Mouse (Mus musculus) kidney, postnatal 14 days (tissue): ENCODE measurements around the gene Prm2.

Experiments used
- DNase-seq: peaks from one replicate; pipeline ENCODE4 v3.0.0; 2022; ENCODE audit warnings: mixed read lengths

The Prm2 gene

GRCm38 (mm10) chr16:10773543-10773942, 22.4 kb downstream of the Prm2 start:
- no peak for DNase-seq

- no peak for DNase-seq
Measured at GRCm38 (mm10) chr16:10771769-10772510, 24.0 kb downstream of the Prm2 start.

GRCm38 (mm10) chr16:10770531-10771325, 25.2 kb downstream of the Prm2 start:
- DNase-seq: no peak

- no peak for DNase-seq
Measured at GRCm38 (mm10) chr16:10769661-10770060, 26.3 kb downstream of the Prm2 start.

DNA sequence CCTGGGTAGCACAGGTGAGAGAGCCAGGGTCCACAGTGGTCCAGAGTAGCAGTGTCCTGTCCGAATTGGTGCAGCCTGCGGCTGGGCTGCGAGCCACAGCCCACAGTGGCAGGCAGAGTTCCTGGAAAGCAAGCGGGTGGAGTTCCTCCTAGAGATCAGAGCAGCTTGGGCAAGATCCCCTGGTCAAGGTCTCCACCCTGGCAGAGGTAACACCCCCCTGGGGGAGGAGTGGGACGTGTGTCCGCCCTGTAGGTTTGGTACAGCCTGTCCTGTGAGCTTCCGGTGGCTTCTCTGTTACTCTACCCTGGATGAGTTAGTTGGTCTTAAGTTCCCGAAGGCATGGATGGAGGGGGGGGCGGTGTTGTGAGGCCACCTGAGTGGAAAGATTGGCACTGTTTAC, 27.1 kb downstream of the Prm2 start:
- no peak for DNase-seq

DNA sequence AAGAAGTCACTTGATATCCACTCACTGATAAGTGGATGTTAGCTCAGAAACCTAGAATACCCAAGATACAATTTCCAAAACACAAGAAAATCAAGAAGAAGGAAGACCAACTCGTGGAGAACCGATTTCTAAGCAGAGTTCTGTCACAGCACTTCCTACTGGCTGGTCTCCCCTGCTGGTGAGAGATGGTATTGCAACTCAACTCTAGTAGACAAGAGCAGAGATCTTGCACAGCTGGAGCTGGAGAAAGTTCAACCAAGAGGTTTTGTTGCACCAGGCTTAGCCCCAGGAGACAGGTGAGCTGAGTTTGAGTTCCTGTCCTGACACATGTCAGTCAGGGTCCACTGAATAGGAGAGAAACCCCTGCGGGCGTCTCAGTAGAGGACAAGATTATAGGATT, 28.8 kb downstream of the Prm2 start:
- DNase-seq: peak; percentile 85

- DNase-seq: no peak
Measured at GRCm38 (mm10) chr16:10764323-10764722, 31.6 kb downstream of the Prm2 start.

DNA sequence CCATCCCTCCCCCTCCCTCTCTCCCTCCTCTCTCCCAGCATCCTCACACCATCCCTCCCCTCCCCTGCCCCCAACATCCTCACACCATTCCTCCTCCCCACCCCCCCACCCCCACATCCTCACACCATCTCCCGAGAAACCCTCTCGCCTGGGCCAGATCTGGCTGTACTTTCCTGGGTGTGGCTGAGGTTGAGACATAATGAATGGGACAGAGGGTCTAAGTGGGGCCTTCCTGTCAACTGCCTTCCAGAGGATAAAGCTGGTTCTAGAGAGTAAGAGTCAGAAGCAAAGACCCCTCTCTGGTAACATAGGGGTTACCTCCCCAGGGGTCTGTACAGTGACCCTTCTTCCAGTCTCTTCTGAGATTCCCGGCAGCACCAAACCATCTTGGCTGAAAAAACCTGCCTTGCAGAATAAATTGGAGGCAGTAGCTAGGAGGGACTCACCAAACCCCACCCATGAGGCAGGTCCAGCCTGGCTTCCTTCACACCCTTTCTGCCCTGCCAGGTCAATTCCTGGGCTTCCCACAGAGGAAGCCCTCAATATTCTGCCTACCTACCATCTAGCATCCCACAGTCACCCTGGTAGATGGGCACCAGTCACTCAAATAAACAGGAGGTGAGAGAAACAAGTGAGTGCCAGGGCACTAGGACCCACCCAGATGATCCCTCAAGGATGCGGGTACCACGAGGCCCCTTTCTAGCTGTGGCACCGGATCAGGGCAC, 32.2 kb downstream of the Prm2 start:
- DNase-seq: no peak

DNA sequence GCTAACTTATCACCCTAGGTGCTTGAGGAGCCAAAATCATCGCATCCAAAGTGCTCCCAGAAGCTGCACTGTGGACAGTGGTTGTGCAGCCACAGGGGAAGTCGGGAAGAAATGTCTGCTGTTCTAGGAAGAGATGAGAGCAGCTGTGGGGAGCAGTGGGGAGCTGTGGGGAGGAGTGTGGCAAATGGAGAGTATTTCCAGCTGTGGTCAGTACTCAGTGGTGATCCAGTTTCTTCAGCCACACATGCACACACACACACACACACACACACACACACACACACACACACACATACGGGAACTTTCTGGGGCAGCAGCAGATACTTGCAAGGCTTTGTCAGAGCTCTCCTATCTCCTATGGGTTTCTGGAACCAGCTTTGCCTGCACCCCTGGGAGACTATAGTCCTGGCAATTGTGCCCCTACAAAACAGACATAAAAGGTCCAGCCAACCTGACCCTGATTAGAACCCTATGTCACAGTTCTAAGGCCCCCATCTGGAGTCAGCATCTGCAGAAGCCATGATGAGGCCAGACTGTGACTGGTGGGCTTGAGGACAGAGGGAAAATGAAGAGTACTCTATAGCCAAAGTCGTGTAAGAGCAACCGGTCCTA, 33.3 kb downstream of the Prm2 start:
- no peak for DNase-seq

DNA sequence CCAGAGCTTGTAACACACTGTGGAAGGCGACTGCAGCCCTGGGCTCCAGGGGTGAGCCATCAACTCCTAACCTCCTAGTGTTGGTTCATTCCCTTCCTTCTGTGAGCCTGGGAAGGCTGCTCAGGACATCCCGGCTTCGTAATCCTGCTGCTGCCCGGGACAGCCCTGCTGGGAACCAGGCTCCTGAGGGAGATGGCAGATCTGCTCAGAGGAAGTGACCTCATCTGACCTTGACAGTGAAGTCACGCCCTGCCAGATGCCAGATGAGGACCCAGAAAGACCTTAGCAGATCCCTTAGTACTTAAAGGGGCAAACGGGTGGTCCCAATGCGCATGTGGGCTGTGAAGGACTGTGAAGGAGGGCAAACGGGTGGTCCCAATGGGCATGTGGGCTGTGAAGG, 34.8 kb downstream of the Prm2 start:
- DNase-seq: no peak

- DNase-seq: no peak
Measured at GRCm38 (mm10) chr16:10756168-10756567, 39.8 kb downstream of the Prm2 start.

GRCm38 (mm10) chr16:10754521-10755296, 41.2 kb downstream of the Prm2 start:
- DNase-seq: no peak

- DNase-seq: no peak
Measured at GRCm38 (mm10) chr16:10749824-10750223, 46.1 kb downstream of the Prm2 start.

- DNase-seq: no peak
Measured at GRCm38 (mm10) chr16:10749226-10749625, 46.7 kb downstream of the Prm2 start.
